Mouse (Mus musculus) midbrain, embryonic 10.5 days (tissue): ENCODE data around the gene Cgrrf1. TPM values are rescaled to one million over a fixed set of nuclear protein-coding genes. Genes with fewer than 3 reads are reported as not detected.
A peak's percentile ranks its signal among the peaks of the same experiment; 100 is the strongest.

ENCODE experiments used
- DNase-seq: peaks from one replicate; pipeline ENCODE4 v3.0.0-alpha.2; 2017; ENCODE audit warnings: low spot score
- H3K27ac ChIP-seq: fragments of 300-500 bp; sonication (generic); replicated peaks from 2 replicates; pipeline ENCODE4 v1.5.1; 2016; ENCODE audit warnings: mild to moderate bottlenecking
- H3K27me3 ChIP-seq: fragments of 300-500 bp; sonication (generic); 2 replicates; pipeline ENCODE4 v1.6.1; 2016; ENCODE audit warnings: low read depth, mild to moderate bottlenecking; ENCODE audit not compliant: poor library complexity, severe bottlenecking
- H3K36me3 ChIP-seq: fragments of 300-500 bp; sonication (generic); 2 replicates; pipeline ENCODE4 v1.6.1; 2016; ENCODE audit warnings: mild to moderate bottlenecking, moderate library complexity
- H3K4me1 ChIP-seq: fragments of 300-500 bp; sonication (generic); 2 replicates; pipeline ENCODE4 v1.6.1; 2016
- H3K4me3 ChIP-seq: fragments of 300-500 bp; sonication (generic); 2 replicates; pipeline ENCODE4 v1.5.1; 2016; ENCODE audit warnings: mild to moderate bottlenecking, moderate library complexity
- H3K9me3 ChIP-seq: fragments of 300-500 bp; sonication (generic); replicated peaks from 2 replicates; pipeline ENCODE4 v1.6.1; 2016; ENCODE audit warnings: mild to moderate bottlenecking
- WGBS: fragments of 180-500 bp; shearing (Covaris S2); methylation state at CpG from one replicate; pipeline ENCODE4 v1.1.7; 2016; 5-methylcytosine and 5-hydroxymethylcytosine counted together
- polyA plus RNA-seq: library from polyadenylated mRNA; unstranded; fragments of >200 nt; fragmentation: Nextera tagmentation; extraction: Ambion mirVana; gene quantifications from 2 replicates; pipeline ENCODE4 v1.2.1, GENCODE M21; 2016

The Cgrrf1 gene
- polyA plus RNA-seq, 1 experiment from 2014 or later: 37.6 TPM

GRCm38 (mm10) chr14:46883068-46883870, 51.3 kb downstream of the Cgrrf1 start:
- WGBS: under 1% methylated on average over 68 of the region's 70 CpGs
- Histone ChIP-seq H3K9me3 (no peaks in the 10 kb centered on the region), H3K4me1 (peaks cover 53% of the 10 kb centered on the region), H3K27ac (peak overlapping the region; percentile 91), H3K4me3 (peak overlapping the region; percentile 77), H3K27me3 (peaks cover 19% of the 10 kb centered on the region), H3K36me3 (no peaks in the 10 kb centered on the region)
- DNase-seq: peak; percentile 79

GRCm38 (mm10) chr14:46883871-46884441, 52.0 kb downstream of the Cgrrf1 start:
- DNase-seq: peak; percentile 69
- Histone ChIP-seq H3K4me1 (peaks cover 53% of the 10 kb centered on the region), H3K27me3 (peaks cover 19% of the 10 kb centered on the region), H3K9me3 (no peaks in the 10 kb centered on the region), H3K4me3 (peak overlapping the region; percentile 77), H3K27ac (peak overlapping the region; percentile 91), H3K36me3 (0 out of 2 replicates have a peak, but pooled peaks cover under 1% of the 10 kb centered on the region)
- 2% methylated on average over 29 of the region's 29 CpGs for WGBS

DNA sequence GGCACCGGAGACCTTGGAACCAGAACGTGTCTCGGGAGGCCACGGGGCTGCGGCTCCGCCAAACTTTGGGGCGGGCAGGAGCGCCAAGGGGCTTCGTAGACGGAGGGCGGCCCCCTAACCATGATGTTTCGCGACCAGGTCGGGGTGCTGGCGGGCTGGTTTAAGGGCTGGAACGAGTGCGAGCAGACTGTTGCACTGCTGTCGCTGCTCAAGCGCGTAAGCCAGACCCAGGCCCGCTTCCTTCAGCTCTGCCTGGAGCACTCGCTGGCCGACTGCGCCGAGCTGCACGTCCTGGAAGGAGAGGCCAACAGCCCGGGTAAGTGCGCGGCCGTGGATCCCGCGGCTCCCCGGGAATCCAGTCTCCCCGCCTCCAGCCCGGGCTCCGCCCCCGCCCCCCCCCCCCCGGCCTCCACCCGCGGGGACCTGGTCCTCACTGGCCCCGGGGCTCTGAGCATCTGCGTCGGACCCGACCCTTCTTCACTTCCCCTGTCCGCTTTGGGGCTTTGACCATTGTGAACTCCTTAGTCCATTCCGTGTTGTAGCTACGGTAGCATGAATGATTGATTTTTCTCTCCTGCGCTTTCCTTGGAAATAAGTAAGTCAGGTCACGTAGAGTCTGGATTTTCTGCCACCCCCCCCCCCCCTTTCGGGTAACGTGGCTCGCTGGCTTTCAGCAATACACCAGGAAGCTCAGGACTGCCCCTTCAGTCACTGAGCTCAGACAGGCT, 52.9 kb downstream of the Cgrrf1 start:
- under 1% methylated on average over 50 of the region's 52 CpGs for WGBS
- Histone ChIP-seq H3K9me3 (no peaks in the 10 kb centered on the region), H3K27me3 (peaks cover 19% of the 10 kb centered on the region), H3K36me3 (peaks cover 8% of the 10 kb centered on the region), H3K4me1 (peaks cover 53% of the 10 kb centered on the region), H3K4me3 (peak overlapping the region; percentile 77), H3K27ac (peak overlapping the region; percentile 91)
- peak; percentile 81 for DNase-seq

DNA sequence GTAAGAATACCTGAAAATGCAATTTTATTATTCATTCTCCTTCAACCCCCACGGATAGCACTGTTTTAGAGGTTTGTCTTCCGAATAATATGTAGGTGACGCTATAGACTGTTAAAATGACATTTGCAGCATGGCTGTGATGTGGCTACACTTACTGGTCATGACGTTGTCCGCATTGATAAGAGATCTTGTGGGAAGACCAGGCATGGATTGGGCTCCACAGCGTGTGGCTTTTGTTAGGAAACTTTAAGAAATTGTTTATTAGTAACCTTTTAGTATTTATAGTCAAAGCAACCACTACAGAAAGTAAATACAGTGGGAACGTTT, 53.5 kb downstream of the Cgrrf1 start:
- Histone ChIP-seq H3K27me3 (peaks cover 19% of the 10 kb centered on the region), H3K9me3 (no peaks in the 10 kb centered on the region), H3K27ac (peak overlapping the region; percentile 42; the same call in 1 of the 2 replicates), H3K36me3 (peaks cover 8% of the 10 kb centered on the region), H3K4me3 (peak overlapping the region; percentile 77), H3K4me1 (peaks cover 53% of the 10 kb centered on the region)
- DNase-seq: no peak
- whole genome bisulfite sequencing: 1% methylated on average over 7 of the region's 7 CpGs

DNA sequence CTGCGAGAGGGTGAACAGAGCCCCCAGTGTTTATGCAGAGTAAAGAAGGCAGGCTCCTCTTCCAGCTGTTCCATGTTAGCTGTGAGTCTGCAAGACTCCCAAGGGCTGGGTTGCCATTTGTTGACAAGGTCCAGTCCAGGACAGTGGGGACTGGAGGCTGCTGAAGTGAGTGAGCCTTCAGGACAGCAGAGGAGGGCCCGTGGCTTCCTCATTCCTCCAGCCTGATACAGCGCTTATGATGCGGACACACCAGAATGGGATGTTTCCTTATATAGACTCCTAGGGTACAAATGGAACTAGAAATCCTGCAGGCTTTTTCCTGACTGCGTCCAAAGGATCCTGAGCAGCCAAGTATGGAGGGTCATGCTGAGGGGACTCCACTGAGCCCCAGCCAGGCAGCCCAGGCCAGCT, 54.0 kb downstream of the Cgrrf1 start:
- 21% methylated on average over 5 of the region's 5 CpGs for WGBS
- Histone ChIP-seq H3K36me3 (peaks cover 8% of the 10 kb centered on the region), H3K27ac (peak overlapping the region; percentile 42), H3K4me1 (peaks cover 53% of the 10 kb centered on the region), H3K27me3 (peaks cover 19% of the 10 kb centered on the region), H3K4me3 (peak overlapping the region; percentile 77), H3K9me3 (no peaks in the 10 kb centered on the region)
- DNase-seq: peak; percentile 31

- peaks cover 12% of the 10 kb centered on the region for H3K36me3 ChIP-seq
- H3K9me3 ChIP-seq: no peaks in the 10 kb centered on the region
- no peak overlapping the region for H3K4me3 ChIP-seq
- no peak for DNase-seq
- no peaks in the 10 kb centered on the region; the same call in 1 of the 2 replicates for H3K27me3 ChIP-seq
- peaks cover 21% of the 10 kb centered on the region for H3K4me1 ChIP-seq
- WGBS: 90% methylated on average over 4 of the region's 4 CpGs
- no peak overlapping the region for H3K27ac ChIP-seq
Observed at GRCm38 (mm10) chr14:46889096-46889495, 57.2 kb downstream of the Cgrrf1 start.

DNA sequence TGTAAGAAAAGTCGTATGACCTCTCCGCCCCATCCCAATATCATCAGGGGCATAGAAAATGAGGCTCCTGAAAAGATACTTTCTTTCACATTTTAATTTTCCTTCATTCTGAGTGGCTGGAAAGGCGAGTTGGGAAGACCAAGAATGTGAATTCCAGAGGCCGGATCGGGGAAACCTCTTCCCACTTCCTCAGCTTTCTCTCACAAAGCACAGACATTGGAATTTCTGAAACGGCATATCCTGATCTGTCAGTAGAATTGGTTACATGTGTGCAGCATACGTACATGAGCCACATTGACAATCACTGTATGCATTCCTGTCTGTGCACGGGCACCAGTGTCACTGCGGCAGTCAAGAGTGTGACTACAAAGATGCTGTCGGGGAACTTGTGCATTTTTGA, 62.0 kb downstream of the Cgrrf1 start:
- no peak for DNase-seq
- H3K4me1 ChIP-seq: no peaks in the 10 kb centered on the region
- H3K9me3 ChIP-seq: no peaks in the 10 kb centered on the region
- WGBS: 90% methylated on average over 10 of the region's 10 CpGs
- H3K27ac ChIP-seq: no peak overlapping the region
- peaks cover 11% of the 10 kb centered on the region for H3K36me3 ChIP-seq
- no peak overlapping the region for H3K4me3 ChIP-seq
- H3K27me3 ChIP-seq: no peaks in the 10 kb centered on the region

GRCm38 (mm10) chr14:46897953-46898352, 66.0 kb downstream of the Cgrrf1 start:
- H3K9me3 ChIP-seq: no peaks in the 10 kb centered on the region
- 89% methylated on average over 5 of the region's 5 CpGs for WGBS
- no peaks in the 10 kb centered on the region for H3K36me3 ChIP-seq
- no peak for DNase-seq
- H3K27me3 ChIP-seq: no peaks in the 10 kb centered on the region
- H3K27ac ChIP-seq: no peak overlapping the region
- no peak overlapping the region for H3K4me3 ChIP-seq
- no peaks in the 10 kb centered on the region for H3K4me1 ChIP-seq

DNA sequence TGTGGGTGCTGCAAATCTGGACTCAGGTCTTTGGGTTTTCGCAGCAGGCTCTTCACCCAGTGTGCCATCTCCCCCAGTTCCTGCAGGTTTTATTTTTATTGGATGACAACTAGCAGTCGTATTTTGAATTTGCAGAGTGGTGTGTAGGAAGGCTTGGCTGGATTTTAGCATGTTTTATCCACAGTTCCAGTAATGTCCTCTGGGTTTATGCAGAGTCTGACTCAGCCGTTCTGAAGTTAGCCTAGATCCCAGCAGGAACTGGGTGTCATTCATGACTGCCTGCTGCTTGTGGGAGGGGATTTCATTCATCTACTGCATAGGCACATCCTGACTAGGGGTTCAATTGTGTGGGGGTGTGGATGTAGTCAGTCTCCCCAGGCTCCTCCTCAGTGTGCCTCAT, 66.7 kb downstream of the Cgrrf1 start:
- Histone ChIP-seq H3K36me3 (no peaks in the 10 kb centered on the region), H3K27ac (no peak overlapping the region), H3K9me3 (no peaks in the 10 kb centered on the region), H3K4me1 (no peaks in the 10 kb centered on the region), H3K4me3 (no peak overlapping the region), H3K27me3 (no peaks in the 10 kb centered on the region)
- WGBS: 70% methylated on average over 3 of the region's 3 CpGs
- DNase-seq: no peak

GRCm38 (mm10) chr14:46902498-46903087, 70.7 kb downstream of the Cgrrf1 start:
- DNase-seq: no peak
- WGBS: 93% methylated on average over 9 of the region's 9 CpGs
- H3K4me3 ChIP-seq: no peak overlapping the region
- H3K27ac ChIP-seq: no peak overlapping the region
- no peaks in the 10 kb centered on the region for H3K9me3 ChIP-seq
- no peaks in the 10 kb centered on the region for H3K4me1 ChIP-seq
- no peaks in the 10 kb centered on the region for H3K27me3 ChIP-seq
- H3K36me3 ChIP-seq: no peaks in the 10 kb centered on the region
